Mouse (Mus musculus) embryo, embryonic 10 days (tissue): ENCODE data around the gene Gfap.

Experiments used
- DNase-seq: peaks from one replicate; pipeline ENCODE4 v3.0.0-alpha.2; 2015; ENCODE audit warnings: low spot score

Gfap gene

DNA sequence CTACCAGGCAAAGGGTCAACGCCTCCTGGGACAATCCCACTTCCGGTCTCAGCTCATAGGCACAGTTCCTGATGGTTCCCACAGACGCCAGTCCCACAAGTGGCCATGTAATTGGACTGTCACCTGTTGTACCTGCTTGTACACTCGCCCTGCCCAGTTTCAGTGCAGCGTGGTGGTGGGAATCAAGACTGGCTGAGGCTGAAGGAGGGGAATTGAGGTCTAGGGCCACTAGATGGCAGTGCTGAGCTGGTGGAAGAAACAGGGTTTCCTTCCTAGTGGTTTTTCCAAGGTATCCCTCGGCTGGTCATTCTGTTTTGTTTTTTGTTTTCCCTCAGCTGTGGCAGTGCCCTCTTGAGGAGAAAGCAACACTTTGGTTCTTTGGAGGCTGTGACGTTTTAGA lies at the start of gene Gfap:
TSS of gene Gfap (minus strand) at position 150 of the 400 bp plus-strand sequence.
- DNase-seq, result peak; percentile 89

DNA sequence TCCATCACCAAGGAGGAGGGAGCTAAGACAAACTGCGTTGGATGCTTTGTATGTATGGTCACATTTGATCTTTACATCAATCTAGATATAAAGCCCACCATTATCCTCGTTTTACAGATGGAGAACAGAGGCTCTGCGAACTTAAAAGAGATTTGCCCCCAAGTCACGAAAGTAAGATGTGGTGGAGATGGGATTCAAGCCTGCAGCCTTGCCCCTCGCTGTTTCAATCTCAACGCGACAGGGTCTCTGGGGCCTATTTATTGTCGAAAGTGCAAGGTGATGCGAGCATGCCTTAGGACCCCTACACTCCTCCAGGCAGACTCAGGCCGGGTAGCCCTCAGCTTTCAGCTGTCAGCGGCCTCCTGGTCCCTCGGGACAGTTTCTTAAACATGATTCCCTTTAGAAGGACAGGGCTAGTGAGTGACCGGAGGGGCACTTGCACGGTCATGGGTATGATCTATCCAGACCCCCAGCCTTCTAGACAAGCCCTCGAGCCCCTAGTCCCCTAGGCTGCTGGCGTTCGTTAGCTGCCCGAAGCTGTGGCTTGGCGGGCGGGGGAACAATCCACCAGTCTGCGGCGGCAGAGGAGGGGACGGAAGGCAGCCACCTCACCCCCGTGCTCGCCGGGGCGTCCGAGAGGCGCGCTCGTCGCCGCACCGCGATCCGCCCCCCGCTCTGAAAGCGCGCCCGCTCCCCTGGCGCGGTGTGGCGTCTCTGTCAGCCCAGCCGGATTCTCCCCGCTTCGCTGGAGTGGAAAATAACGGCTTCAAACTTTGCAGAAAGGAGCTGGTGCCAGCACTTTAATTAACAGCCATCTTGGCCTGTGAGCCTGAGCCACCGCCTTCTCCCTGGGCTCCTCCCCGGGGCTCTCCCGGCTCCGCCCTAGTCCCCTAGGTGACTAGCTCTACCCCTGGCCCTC lies 47.6 kb upstream of the Gfap start:
- peak; percentile 33 for DNase-seq

DNA sequence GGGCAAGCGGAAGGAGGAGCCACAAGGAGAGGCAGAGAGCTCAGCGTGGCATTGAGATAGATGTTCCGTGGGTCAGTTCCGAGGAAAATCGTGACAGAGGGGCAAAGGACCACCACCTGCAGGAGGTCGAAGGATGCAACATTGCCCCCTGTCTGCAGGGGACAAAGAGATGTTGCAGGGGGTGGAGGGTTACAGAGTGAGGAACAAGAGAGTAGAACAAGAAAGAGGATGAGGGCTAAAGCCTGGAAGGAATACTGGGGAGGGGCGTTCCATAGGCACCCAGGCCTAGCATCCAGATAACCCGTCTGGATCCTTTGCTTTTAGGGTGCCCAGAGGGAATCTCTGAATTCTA lies 46.3 kb upstream of the Gfap start:
- DNase-seq, result no peak

DNA sequence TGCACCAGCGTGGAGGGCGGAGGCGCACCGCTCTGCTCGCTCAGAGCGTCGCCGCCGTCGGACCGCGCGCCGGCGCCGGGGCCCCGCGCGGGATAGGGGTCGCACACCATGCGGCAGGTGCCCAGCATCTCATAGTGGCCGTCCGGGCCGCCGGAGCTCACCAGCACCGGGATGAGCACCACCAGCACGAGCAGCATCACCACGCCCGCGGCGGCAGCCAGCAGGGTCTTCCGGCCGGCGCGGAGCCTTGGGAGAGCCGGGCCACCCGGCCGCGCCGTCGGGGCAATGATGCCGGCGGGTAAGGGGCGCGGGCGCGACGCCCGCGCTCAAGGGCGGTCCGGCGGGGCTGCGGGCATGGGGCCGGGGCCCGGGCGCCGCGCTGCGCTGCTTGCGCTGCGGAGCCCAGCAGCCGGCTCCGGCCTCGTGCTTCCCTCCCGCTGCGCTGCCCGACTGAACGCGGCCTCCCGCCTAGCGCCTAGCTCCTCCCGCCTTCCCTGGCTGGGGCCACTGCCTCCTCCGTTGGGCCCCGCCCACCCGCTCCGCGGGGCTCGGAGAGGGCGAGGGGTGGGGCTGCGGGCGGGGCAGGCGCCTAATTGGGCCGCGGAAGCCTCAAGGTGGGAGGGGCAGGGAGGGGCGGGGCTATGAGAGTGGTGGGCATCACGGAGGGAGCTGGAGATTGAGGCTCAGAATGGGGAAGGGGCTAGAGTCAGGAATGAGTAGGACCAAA lies 45.7 kb upstream of the Gfap start, which contains the start of gene C1ql1:
TSS of gene C1ql1 (minus strand) at position 424 of the 727 bp plus-strand sequence.
- peak; percentile 95 for DNase-seq

DNA sequence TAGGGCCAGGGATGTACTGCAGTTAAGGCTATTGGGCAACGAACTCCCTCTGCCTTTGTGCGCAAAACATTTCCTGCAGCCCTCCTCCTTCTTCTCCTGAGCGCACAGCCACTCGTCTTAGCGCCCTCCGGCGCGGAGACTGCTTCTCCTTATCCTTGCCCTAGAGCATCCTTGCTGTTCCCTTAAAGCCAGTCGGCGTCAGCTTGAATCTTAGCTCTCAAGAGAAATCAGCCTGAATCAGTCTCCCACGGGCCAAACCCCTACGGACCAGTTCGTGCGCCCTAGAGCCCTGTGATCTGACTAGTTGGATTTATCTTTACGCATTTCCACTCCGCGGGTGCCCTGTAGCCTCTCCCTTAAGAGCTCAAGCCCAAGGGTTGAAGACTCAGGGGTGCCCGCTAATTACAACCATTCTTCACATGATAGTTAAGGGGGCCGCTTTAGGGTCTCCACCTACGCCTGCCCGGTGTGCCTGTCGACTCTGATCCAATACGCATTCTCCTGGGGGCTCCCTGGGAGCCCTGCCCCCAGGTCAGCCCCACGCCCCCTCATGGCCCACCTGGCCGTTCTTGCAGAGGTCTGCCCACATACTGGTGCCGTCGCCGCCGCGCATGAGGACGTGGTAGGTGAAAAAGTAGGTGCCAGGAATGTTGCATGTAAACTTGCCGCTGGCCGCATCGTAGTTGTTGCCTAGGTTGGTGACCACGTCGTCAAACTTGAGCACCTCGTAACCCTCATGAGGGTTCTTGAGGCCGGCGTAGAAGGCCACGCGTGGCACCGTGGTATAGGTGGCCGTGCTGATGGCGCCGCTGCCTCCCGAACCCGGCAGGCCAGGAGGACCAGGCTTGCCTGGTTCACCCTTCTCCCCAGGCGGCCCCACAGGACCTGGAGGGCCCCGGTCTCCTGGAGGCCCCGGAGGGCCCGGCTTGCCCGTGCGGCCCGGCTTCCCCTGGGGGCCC lies 44.9 kb upstream of the Gfap start:
- peak; percentile 33 for DNase-seq

DNA sequence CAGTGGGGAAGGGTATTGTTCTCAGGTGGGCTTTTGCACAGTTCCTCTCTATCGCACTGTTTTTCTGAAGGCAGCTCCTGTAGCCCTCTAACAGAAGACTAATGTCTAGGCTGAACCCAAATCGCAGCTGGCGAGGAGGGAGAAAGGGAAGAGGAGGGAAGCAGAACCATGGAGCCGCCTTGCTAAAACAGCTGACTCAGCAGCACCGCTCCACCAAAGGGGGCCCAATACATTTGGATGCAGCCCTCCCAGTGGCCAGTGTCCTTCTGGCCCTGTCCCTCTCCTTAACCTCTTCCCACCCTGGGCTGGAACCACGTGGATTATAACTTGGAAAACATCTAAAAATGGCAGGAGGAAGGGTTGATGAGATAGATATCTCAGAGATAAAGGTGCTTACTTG lies 40.5 kb upstream of the Gfap start:
- no peak for DNase-seq

DNA sequence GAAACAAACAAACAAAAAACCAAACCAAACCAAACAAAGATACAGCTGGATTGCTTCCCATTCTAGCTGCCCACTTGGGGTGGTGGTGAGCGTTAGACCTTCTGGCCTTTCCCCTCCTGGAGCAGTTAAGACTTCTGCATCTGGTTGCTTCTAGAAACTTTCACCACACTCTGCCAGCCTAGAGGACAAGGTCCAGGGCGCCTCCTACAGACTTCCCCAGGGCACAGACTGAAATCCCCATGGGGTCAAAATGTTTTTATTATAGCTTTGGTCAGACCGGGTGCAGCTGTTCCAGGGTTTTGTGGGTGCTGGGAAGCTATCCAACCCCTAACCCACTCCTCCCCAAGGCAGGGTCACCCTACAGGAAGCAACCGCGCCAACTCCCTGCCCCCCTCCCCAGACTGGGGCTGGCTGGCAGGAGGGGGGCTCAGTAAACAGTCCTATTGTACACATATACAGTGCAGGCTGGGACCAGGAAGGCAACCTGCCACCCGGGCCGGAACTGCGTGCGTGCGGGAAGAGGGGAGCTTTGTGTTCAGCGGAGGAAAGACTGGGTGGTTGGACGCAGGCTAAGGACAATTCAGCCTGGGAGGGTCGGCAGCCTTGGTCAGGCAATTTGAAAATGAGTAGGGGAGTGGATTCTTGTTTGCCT lies 38.4 kb upstream of the Gfap start:
- DNase-seq, result no peak

DNA sequence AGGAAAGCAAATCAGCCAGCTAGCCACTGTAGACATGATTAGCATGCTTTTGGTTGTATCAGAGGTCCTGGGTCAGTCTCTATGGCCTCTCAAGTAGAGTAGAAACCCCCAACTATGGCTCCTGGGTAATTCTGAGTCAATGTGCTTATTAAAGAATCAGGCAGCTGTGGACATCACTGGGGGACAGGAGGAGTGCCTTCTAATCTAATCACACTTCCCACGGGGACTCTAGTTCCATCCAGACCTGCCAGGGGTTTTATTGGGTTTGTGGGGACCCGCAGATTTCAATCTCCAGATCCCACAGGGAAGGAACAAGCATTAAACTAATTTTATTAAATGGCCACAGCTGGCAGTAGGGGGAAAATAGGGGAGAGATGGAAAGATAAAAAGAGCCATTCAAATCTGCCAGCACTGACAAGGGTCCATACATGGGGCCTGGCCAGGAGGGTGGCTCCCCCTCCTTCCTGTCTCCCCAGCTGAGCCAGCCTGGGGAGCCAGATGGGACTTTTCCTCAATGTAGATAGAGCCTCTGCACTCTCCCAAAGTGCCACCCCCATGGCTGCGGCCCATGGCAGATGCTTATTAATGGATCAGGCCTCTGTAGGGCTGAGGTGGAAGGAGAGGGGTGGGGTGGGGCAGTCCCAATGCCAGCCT lies 36.9 kb upstream of the Gfap start:
- no peak for DNase-seq

DNA sequence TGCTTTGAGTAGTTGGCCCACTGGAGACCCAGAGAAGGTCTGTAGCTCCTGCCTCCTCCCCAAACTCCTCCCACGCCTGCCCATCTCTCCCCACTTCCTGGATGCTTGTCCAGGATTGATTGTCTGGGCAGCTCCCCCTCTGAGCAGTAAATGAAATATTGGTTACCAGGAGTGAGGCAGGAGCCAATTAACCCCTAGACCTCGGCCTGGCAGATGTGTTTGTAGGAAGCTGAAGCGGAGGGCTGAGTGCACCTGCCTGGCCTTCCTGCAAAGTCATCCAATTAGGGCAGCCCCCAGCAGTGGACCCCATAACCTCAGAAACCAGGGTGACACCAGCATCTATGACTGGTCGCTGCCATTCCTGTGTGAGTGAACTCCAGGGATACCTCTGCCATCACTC lies 35.6 kb upstream of the Gfap start:
- DNase-seq, result peak; percentile 56

DNA sequence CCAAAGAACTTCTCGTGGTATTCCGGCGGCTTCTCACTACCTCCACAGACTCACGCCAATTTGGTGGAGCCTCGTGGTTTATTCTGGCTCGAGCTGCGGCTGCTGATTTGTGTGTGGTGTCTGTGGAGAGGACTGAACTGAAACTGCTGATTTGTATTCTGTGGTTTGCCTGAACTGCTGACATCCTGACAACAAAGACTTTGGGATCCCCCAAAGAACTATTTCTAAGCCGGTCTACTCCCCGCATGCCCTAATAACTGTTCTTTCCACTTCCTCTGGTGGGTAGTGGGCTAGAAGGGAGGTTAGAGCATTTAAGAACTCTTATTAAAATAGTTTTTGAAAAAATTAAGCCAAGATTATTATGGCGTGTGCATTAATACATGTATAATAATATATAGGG lies 30.0 kb upstream of the Gfap start:
- DNase-seq, result no peak

DNA sequence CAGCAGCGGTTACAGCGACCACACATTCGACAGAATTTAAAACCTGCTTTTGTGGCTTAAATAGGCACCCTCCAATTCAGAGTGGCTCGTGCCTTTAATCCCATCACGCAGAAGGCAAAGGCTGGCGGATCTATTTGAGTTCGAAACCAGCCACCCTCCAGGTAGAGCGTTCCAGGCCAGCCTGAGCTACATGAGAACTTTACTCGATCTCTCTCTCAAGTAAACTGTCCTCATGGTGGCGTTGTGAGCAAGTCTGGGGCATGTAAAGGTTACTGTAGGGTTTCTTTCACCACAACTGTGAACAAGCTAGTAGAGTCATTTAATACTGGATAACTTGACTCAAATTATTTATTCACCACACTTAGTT lies 24.6 kb upstream of the Gfap start:
- DNase-seq, result peak; percentile 79

DNA sequence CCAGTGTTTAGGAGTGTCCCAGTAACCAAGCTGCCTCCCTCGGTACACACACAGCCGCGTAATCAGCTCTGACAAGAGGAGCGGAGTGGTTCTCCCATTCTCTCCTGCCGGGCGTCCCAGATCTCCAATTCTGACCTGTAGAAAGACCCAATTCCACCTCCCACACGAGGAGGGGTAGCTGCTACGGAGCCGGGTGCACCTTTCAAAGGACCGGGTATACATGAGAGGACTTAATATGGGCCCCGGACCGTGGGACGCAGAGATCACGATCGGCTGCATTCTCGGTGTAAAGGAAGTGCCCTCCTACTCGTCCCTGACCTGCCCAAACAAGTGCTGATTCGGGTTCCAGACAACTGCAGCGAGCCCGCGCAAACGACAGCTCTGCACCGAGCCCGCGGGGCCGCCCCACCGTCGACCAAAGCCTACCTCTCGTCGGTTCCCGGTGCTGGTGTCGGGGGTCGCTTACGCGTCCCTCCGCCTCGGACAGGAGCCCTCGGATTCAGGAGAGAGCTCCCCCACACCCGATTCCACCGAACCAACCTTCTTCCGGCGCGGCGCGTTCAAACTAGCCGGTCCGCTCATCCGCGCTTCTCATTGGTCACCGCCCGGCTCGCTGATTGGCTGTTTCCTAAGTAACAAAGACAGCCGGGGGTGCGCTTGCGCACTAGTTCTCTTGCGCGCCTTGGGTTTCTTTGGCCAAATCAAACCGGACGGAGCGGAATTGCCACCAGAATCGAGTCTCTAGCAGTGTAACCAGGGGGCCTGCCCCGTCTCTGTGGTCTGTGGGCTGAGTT lies 24.0 kb upstream of the Gfap start, which contains the start of gene Kif18b:
TSS of gene Kif18b (minus strand) at position 568 of the 794 bp plus-strand sequence.
- peak; percentile 99 for DNase-seq

DNA sequence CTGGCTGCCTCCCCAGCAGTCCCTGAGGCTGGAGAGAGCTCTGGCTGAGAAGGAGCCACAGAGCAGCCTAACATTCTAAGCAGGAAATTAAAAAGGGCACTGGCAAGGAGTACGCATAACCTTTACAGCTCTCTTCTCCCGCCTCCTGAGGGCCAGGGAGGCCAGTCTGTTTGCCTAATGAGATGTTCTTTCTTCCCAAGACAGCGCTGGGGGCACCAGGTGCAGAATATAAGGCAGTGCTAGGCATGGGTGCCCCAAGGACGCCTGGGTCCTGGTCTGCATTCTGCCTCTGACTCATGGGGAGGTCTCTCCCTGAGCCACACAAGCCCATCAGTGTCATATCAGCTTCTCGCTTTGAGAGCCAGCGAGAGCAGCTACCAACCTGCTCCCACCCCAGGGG lies 20.8 kb upstream of the Gfap start:
- DNase-seq, result no peak

DNA sequence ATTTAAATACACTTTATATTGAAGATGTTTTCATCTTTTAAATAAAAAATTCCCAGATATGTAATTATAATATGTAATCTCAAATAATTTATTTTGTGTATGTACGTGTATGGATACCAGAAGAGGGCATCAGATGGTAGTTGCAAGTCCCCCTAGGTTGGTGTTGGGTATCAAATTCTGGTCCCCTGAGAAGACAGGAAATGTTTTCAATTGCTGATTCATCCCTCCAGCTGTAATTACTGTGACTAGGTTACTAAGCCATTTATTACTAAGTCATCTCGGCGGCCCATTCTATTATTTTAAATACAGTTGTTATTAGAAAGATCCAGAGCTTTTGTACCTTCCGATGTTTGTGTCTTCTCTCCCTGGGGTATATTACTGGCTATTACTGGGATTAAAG lies 17.4 kb upstream of the Gfap start:
- DNase-seq, result no peak

DNA sequence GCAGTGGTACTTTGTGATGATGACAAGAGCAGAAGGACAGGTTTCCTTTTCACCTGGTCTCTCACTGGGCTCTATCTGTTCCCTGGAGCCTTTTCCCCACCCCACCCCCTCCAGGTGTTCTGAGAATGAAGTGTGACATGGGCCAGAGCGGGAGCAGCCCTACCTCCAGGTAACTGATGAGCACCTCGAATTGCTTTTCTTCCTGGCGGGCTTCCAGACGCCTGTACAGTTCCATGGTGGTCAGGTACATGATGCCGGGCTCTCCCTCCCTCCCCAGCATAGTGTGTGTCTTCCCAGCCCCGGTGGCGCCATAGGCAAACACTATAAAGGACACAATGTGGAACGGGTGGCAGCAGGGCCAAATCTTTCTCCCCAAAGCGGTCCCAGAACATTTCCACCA lies 14.7 kb upstream of the Gfap start:
- no peak for DNase-seq

DNA sequence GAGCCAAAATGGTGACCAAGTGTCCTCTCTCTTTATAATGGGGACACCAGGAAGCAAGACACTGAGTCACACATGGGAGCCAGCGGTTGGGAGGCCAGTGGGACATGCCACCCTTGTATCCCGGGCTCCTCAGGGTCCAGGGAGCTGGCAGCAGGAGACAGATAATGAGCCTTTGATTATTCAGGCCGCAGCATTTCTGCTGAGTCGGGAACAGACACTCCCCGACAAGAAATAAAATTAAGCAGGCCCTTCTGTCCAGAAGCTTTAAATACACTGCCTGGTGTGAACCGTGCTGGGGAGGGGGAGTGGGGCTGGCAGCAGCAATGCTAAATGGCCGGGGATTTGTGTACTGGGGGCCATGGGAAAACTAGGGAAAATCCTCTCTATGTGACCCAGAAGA lies 10.7 kb upstream of the Gfap start:
- DNase-seq, result no peak

DNA sequence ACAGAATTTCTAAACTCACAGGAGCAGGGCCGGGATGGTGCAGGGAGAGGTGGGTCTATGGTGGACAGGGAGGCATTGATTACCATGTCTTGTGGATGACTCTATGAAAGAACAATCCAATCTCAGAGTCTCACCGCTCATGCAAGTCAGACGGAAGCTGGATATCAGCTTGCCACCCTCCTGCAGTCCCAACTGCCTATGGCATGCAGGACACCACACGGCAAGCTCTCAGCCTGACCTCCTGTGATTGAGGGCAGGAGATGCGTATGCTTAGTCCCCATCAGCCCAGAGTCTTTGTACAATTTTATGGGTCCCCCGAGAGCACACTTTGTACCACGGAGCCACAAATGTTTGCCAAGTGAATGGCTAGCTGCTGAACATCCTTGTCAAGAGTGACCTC lies 2.9 kb upstream of the Gfap start:
- DNase-seq, result no peak

DNA sequence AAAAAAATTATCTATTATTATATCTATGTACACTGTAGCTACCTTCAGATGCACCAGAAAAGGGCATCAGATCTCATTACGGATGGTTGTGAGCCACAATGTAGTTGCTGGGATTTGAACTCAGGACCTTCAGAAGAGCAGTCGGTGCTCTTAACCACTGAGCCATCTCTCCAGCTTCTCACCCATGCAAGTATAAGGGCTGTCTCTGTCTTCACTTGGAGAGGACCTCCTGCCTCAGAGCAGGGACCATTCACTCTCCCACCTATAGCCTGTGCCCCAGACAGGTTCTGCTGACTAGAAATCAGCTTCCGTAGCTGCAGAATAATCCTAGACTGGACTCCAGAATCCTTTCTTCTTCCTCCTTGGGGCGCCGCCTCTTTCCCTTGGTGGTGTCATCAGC lies 1.4 kb upstream of the Gfap start:
- DNase-seq, result no peak

DNA sequence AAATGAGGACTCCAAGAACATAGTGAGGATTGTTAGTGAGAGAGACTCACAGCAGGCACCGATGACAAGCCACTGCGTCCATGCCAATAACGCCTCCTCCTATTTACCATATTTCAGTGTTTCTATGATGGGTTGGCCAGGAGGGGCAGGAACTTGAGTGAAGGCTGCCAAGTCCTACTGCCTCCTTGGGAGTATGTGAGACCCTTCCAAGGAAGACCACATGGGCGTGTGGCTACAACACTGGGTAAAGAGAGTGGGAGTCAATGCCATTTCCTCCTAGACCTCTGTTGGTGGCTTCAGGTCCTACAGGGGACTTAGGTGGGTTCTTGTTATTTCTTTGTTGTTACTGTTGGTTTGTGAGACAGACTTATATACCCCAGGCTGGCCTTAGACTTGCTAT lies 487 bp upstream of the Gfap start:
- no peak for DNase-seq

DNA sequence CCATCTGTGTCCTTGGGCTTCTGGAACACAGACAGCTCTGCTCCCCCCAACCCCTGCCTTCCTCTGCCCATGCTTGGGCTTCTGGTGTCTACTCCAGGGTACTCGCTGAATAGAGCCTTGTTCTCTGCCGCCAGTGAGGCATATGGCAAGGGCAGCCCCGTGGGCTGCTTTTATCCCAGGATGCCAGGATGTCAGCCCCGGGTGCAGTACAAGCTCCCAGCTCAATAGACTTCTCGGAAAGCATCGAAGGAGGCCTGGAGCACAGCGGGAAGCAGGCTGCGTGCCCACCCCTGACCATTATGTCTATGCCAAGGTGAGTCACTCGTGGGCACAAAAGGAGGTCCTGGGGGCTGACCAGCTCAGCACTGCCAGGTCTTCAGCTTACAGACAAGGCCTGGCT lies 2.3 kb downstream of the Gfap start:
- DNase-seq, result no peak
